In genomic region chr8:80051494-80051893, GRCm38 (mm10) we compare ENCODE assay signal across 14 mouse cellular contexts.
"Had no signal": no experiment of that assay in that cellular context is flagged by ENCODE, and none has a peak within 500 bp of the region (broad histone marks: within the 10 kb centered on the region; RNA-seq: fewer than 3 reads in every experiment).

No protein-coding gene starts in this region.

- H3K4me3 ChIP-seq: kidney, embryonic 15.5 days; liver, embryonic 15.5 days; megakaryocyte, embryonic 14.5 days; midbrain, embryonic 12.5 days; neural tube, embryonic 13.5 days had no signal

- H3K4me1 ChIP-seq: liver, embryonic 15.5 days had no signal

- H3K4me2 ChIP-seq: kidney, embryonic 15.5 days; liver, embryonic 11.5 days; liver, embryonic 15.5 days; midbrain, embryonic 12.5 days; neural tube, embryonic 13.5 days had no signal

- H3K9ac ChIP-seq: kidney, embryonic 15.5 days; liver, embryonic 15.5 days; midbrain, embryonic 12.5 days; neural tube, embryonic 13.5 days had no signal

- H3K27ac ChIP-seq: kidney, embryonic 15.5 days; liver, embryonic 15.5 days; midbrain, embryonic 12.5 days; neural tube, embryonic 13.5 days had no signal

- ATAC-seq: lung, postnatal 0 days; midbrain, embryonic 16.5 days had no signal

- H3K36me3 ChIP-seq: kidney, embryonic 15.5 days; liver, embryonic 15.5 days; midbrain, embryonic 12.5 days; neural tube, embryonic 13.5 days had no signal

- H3K9me3 ChIP-seq: kidney, embryonic 15.5 days; liver, embryonic 15.5 days; megakaryocyte, embryonic 14.5 days; midbrain, embryonic 12.5 days; neural tube, embryonic 13.5 days had no signal

- DNase-seq: kidney, adult 2 months; kidney, postnatal 14 days; lung, adult 2 months; lung, postnatal 4 days; right cerebral cortex, postnatal 14 days; thymus, postnatal 4 days had no signal
